Mouse (Mus musculus) liver, embryonic 12.5 days (tissue): ENCODE measurements around the gene Slbp. TPM values are rescaled to one million over a fixed set of nuclear protein-coding genes. Genes with fewer than 3 reads are reported as not detected.

ENCODE experiments used
- ATAC-seq: fragments of 200-750 bp; cut with Nextera tagmentation; 2 replicates; pipeline ENCODE4 v1.8.0; 2017; ENCODE audit warnings: moderate number of reproducible peaks, mild to moderate bottlenecking, moderate library complexity
- H3K27ac ChIP-seq: fragments of 300-500 bp; sonication (generic); 2 replicates; pipeline ENCODE4 v1.5.1; 2016; ENCODE audit warnings: mild to moderate bottlenecking
- H3K27me3 ChIP-seq: fragments of 300-500 bp; sonication (generic); replicated peaks from 2 replicates; pipeline ENCODE4 v1.6.1; 2016; ENCODE audit warnings: mild to moderate bottlenecking, moderate library complexity
- H3K36me3 ChIP-seq: fragments of 300-500 bp; sonication (generic); 2 replicates; pipeline ENCODE4 v1.6.1; 2016; ENCODE audit warnings: mild to moderate bottlenecking, moderate library complexity
- H3K4me1 ChIP-seq: fragments of 300-500 bp; sonication (generic); 2 replicates; pipeline ENCODE4 v1.6.1; 2016
- H3K4me2 ChIP-seq: fragments of 300-500 bp; sonication (generic); 2 replicates; pipeline ENCODE4 v1.6.1; 2016; ENCODE audit warnings: mild to moderate bottlenecking, moderate library complexity
- H3K4me3 ChIP-seq: fragments of 300-500 bp; sonication (generic); 2 replicates; pipeline ENCODE4 v1.5.1; 2016; ENCODE audit warnings: mild to moderate bottlenecking, moderate library complexity
- H3K9ac ChIP-seq: fragments of 300-500 bp; sonication (generic); 2 replicates; pipeline ENCODE4 v1.6.1; 2016; ENCODE audit warnings: mild to moderate bottlenecking, moderate library complexity
- H3K9me3 ChIP-seq: fragments of 300-500 bp; sonication (generic); replicated peaks from 2 replicates; pipeline ENCODE4 v1.6.1; 2016; ENCODE audit warnings: mild to moderate bottlenecking, moderate library complexity
- WGBS: fragments of 180-500 bp; shearing (Covaris S2); methylation state at CpG from one replicate; pipeline ENCODE4 v1.1.7; 2016; ENCODE audit not compliant: insufficient replicate concordance; 5-methylcytosine and 5-hydroxymethylcytosine counted together
- polyA plus RNA-seq: library from polyadenylated mRNA; unstranded; fragments of >200 nt; fragmentation: Nextera tagmentation; extraction: Ambion mirVana; gene quantifications from 2 replicates; pipeline ENCODE4 v1.2.1, GENCODE M21; 2016

Slbp gene
- polyA plus RNA-seq, 1 experiment from 2014 or later: 326 TPM

DNA sequence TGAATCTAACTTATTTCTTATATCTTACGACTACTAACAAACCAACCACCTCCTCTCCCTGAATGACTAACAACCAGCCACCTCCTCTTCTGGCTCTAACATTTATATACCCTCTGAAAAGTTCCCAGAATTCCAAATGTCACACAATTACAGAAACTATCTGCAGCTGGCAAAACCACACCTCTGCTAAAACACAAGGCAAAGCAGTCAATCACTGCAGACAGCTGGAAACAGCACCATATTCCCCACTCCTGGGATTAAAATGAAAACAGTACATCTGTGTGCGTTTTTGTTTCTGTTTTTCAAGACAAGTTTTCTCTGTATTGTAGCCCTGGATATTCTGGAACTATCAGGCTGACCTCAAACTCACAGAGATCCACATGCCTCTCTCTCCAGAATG lies 29.7 kb downstream of the Slbp start:
- 77% methylated on average over 2 of the region's 2 CpGs for WGBS
- Histone ChIP-seq H3K4me1 (peaks cover 12% of the 10 kb centered on the region), H3K9me3 (no peaks in the 10 kb centered on the region), H3K9ac (no peak overlapping the region), H3K4me3 (no peak overlapping the region), H3K4me2 (no peak overlapping the region), H3K27ac (no peak overlapping the region), H3K27me3 (no peaks in the 10 kb centered on the region), H3K36me3 (peaks cover 23% of the 10 kb centered on the region)
- no peak for ATAC-seq

- Histone ChIP-seq H3K9me3 (no peaks in the 10 kb centered on the region), H3K4me2 (no peak overlapping the region), H3K4me3 (no peak overlapping the region), H3K27me3 (no peaks in the 10 kb centered on the region), H3K36me3 (peaks cover 50% of the 10 kb centered on the region), H3K27ac (no peak overlapping the region), H3K9ac (no peak overlapping the region), H3K4me1 (no peaks in the 10 kb centered on the region)
- ATAC-seq: no peak
- WGBS: 78% methylated on average over 6 of the region's 6 CpGs
Observed at GRCm38 (mm10) chr5:33614391-33614790, 38.0 kb downstream of the Slbp start.

DNA sequence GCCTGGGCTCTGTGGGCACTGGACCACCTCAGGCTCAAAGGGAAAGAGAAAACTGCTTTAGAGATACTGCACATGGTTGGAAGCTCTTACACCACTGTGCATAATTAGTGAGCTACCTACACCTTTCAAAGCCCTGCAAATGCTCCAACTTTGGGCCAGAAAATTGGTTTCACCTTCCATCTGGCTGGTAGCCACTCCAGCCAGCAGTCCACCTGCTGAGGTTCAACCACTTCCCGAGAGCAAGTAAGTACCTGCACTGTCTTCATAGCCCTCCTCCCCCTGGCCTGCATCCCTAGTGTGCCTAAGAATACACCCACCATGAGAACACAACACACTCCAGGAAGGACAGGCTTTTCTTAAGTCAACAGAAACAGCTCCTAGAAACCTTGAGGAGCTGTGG lies 40.6 kb downstream of the Slbp start:
- Histone ChIP-seq H3K36me3 (peaks cover 76% of the 10 kb centered on the region), H3K9me3 (no peaks in the 10 kb centered on the region), H3K4me2 (no peak overlapping the region), H3K9ac (no peak overlapping the region), H3K27ac (no peak overlapping the region), H3K4me1 (no peaks in the 10 kb centered on the region), H3K27me3 (no peaks in the 10 kb centered on the region), H3K4me3 (no peak overlapping the region)
- no peak for ATAC-seq
- WGBS: 77% methylated on average over 1 of the region's 1 CpGs

DNA sequence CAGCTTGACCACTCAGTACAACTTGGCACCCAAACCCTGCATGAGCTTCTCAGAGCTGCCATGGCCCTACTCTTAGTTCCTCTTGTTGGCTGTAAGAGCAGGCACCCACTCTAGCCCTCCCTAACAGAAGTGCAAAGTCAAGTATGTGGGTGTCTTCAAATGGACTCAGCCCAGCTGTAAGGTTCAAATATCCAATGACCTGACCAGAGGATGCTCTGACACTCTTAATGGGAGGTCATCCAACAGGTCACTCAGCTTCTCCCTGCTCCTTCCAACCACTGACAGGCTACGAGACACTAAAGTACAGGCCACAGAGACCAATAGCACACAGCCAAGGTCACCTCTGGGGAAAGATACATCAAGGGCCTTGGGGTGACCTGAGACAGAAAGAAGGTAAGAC lies 43.1 kb downstream of the Slbp start:
- Histone ChIP-seq H3K9me3 (no peaks in the 10 kb centered on the region), H3K4me1 (no peaks in the 10 kb centered on the region), H3K27me3 (no peaks in the 10 kb centered on the region), H3K4me2 (no peak overlapping the region), H3K4me3 (no peak overlapping the region), H3K27ac (no peak overlapping the region), H3K36me3 (peaks cover 87% of the 10 kb centered on the region), H3K9ac (no peak overlapping the region)
- no peak for ATAC-seq
- WGBS: 74% methylated on average over 1 of the region's 1 CpGs

- H3K4me1 ChIP-seq: no peaks in the 10 kb centered on the region
Observed at GRCm38 (mm10) chr5:33607434-33607833, 44.9 kb downstream of the Slbp start.

GRCm38 (mm10) chr5:33606631-33607030 lies 45.7 kb downstream of the Slbp start:
- Histone ChIP-seq H3K9ac (no peak overlapping the region), H3K27me3 (no peaks in the 10 kb centered on the region), H3K9me3 (no peaks in the 10 kb centered on the region), H3K4me3 (no peak overlapping the region), H3K4me2 (no peak overlapping the region), H3K4me1 (no peaks in the 10 kb centered on the region), H3K36me3 (peaks cover 83% of the 10 kb centered on the region), H3K27ac (no peak overlapping the region)
- ATAC-seq: no peak
- 82% methylated on average over 7 of the region's 7 CpGs for WGBS

More at GRCm38 (mm10) chr5:33607434-33607833, 44.9 kb downstream of the Slbp start:
- H3K9me3 ChIP-seq: no peaks in the 10 kb centered on the region
- H3K4me3 ChIP-seq: no peak overlapping the region
- no peaks in the 10 kb centered on the region for H3K27me3 ChIP-seq
- peaks cover 87% of the 10 kb centered on the region for H3K36me3 ChIP-seq
- H3K27ac ChIP-seq: no peak overlapping the region
- ATAC-seq: no peak
- no peak overlapping the region for H3K9ac ChIP-seq
- 84% methylated on average over 15 of the region's 15 CpGs for WGBS
- no peak overlapping the region for H3K4me2 ChIP-seq

- H3K4me2 ChIP-seq: no peak overlapping the region
- H3K4me3 ChIP-seq: no peak overlapping the region
- no peaks in the 10 kb centered on the region for H3K4me1 ChIP-seq
- H3K27ac ChIP-seq: no peak overlapping the region
- no peaks in the 10 kb centered on the region for H3K27me3 ChIP-seq
- WGBS: 77% methylated on average over 5 of the region's 5 CpGs
- no peak overlapping the region for H3K9ac ChIP-seq
- H3K36me3 ChIP-seq: peaks cover 83% of the 10 kb centered on the region
- H3K9me3 ChIP-seq: no peaks in the 10 kb centered on the region
- no peak for ATAC-seq
Observed at GRCm38 (mm10) chr5:33605314-33605713, 47.1 kb downstream of the Slbp start.

DNA sequence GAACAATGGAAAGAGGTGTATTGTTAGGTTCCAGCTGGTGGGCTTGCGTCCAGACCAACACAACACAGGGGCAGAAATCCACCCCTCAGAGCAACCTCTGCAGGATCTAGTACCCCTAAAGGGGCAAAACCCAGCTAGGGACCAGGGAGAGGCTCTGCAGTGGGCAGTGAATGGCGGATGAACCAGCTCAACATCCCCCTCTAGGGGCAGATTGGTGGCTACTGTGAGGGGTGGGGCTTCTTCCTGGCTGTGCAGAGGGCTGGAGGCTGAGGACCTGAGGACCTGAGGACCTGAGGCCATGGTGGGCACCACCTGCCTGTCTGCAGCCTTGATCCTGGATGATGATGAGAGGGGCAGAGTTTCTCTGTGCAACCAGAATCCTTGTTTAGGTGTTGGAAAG lies 58.8 kb downstream of the Slbp start:
- WGBS: 29% methylated on average over 2 of the region's 2 CpGs
- Histone ChIP-seq H3K4me3 (no peak overlapping the region), H3K9ac (no peak overlapping the region), H3K4me1 (no peaks in the 10 kb centered on the region), H3K9me3 (no peaks in the 10 kb centered on the region), H3K36me3 (peaks cover 9% of the 10 kb centered on the region; the same call in 1 of the 2 replicates), H3K27ac (no peak overlapping the region), H3K4me2 (no peak overlapping the region), H3K27me3 (0 out of 2 replicates have a peak, but pooled peaks cover under 1% of the 10 kb centered on the region)
- ATAC-seq: peak; percentile 27; the same call in 1 of the 2 replicates

GRCm38 (mm10) chr5:33589221-33589888 lies 63.0 kb downstream of the Slbp start:
- Histone ChIP-seq H3K36me3 (no peaks in the 10 kb centered on the region), H3K4me2 (no peak overlapping the region), H3K4me3 (no peak overlapping the region), H3K9me3 (no peaks in the 10 kb centered on the region), H3K4me1 (no peaks in the 10 kb centered on the region), H3K27me3 (peaks cover 3% of the 10 kb centered on the region; the same call in 1 of the 2 replicates), H3K27ac (no peak overlapping the region), H3K9ac (no peak overlapping the region)
- ATAC-seq: peak; percentile 63; the same call in 1 of the 2 replicates
- 56% methylated on average over 5 of the region's 5 CpGs for WGBS

- Histone ChIP-seq H3K4me2 (no peak overlapping the region), H3K4me1 (no peaks in the 10 kb centered on the region), H3K9ac (no peak overlapping the region), H3K9me3 (no peaks in the 10 kb centered on the region), H3K27me3 (peaks cover 3% of the 10 kb centered on the region; the same call in 1 of the 2 replicates), H3K4me3 (no peak overlapping the region), H3K36me3 (no peaks in the 10 kb centered on the region), H3K27ac (no peak overlapping the region)
- no peak for ATAC-seq
- 56% methylated on average over 3 of the region's 3 CpGs for WGBS
Observed at GRCm38 (mm10) chr5:33588066-33588465, 64.3 kb downstream of the Slbp start.

DNA sequence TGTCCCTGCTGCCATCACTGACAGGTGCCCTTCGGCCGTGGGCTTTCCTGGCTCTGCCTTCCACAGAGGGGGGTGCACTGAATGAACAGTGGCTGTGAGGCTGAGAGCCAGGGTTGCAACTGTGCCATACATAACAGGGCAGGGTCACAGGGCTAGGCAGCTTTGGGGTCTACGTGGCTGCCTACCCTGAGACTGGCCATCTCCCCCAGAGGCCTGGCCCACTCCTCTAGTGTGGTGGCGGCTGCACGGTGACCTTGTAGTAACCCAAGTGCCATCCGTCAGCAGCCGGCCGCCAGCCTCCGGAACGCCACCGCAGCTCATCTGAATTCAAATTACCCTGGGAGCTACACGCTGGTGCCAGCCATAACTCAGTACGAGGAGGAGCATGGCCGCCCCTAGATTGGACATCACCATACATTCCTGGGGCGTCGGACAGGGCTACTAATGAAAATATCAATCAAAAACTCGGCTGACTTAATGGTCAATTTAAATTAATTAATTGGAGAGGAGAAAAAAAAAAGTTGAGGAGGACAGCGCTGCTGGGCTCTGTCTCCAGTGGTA lies 64.8 kb downstream of the Slbp start:
- Histone ChIP-seq H3K4me1 (no peaks in the 10 kb centered on the region), H3K9ac (no peak overlapping the region), H3K4me2 (no peak overlapping the region), H3K27me3 (peaks cover 3% of the 10 kb centered on the region; the same call in 1 of the 2 replicates), H3K36me3 (no peaks in the 10 kb centered on the region), H3K27ac (no peak overlapping the region), H3K4me3 (no peak overlapping the region), H3K9me3 (no peaks in the 10 kb centered on the region)
- 74% methylated on average over 18 of the region's 18 CpGs for WGBS
- no peak for ATAC-seq
